Mouse (Mus musculus): ENCODE data around the gene C2.
"Not testable (repeated sequence)": the region's sequence is repeated elsewhere in the genome, so short reads cannot be mapped to it uniquely, and the experiment has no call there.

Gene C2

GRCm38 (mm10) chr17:34847192-34847591 is 50.9 kb downstream of the C2 start:
- in situ Hi-C loops (cut with MboI; ENCODE audit: unreplicated experiment in 2 of 2) = no loop called here

GRCm38 (mm10) chr17:34844884-34845283 is 53.2 kb downstream of the C2 start:
- in situ Hi-C loops (cut with MboI; ENCODE audit: unreplicated experiment in 2 of 2) = no loop called here

- in situ Hi-C loops (cut with MboI; ENCODE audit: unreplicated experiment in 2 of 2) = no loop called here
Observed at GRCm38 (mm10) chr17:34840736-34841307, 57.2 kb downstream of the C2 start.

GRCm38 (mm10) chr17:34838785-34839184 is 59.3 kb downstream of the C2 start:
- in situ Hi-C loops (cut with MboI; ENCODE audit: unreplicated experiment in 2 of 2) = no loop called here

- in situ Hi-C loops (cut with MboI; ENCODE audit: unreplicated experiment in 2 of 2) = no loop called here
Observed at GRCm38 (mm10) chr17:34837464-34838324, 60.4 kb downstream of the C2 start.

GRCm38 (mm10) chr17:34836856-34837221 is 61.2 kb downstream of the C2 start, which contains the start of the genes Stk19 and Dxo:
Stk19 (minus strand) TSS chr17:34836945.
Dxo (plus strand) TSS chr17:34837019.
- in situ Hi-C loops (cut with MboI; ENCODE audit: unreplicated experiment in 2 of 2) = no loop called here

GRCm38 (mm10) chr17:34836155-34836855 is 61.8 kb downstream of the C2 start:
- in situ Hi-C loops (cut with MboI; ENCODE audit: unreplicated experiment in 2 of 2) = no loop called here

GRCm38 (mm10) chr17:34830776-34831175 is 67.3 kb downstream of the C2 start:
- in situ Hi-C loops (cut with MboI; ENCODE audit: unreplicated experiment in 2 of 2) = not testable (repeated sequence)

GRCm38 (mm10) chr17:34814818-34815370 is 83.2 kb downstream of the C2 start:
- in situ Hi-C loops (cut with MboI; ENCODE audit: unreplicated experiment in 2 of 2) = loop anchor here (5.0 kb wide), 1 partner anchor 83 kb away; no protein-coding TSS in a partner anchor

- in situ Hi-C loops (cut with MboI; ENCODE audit: unreplicated experiment in 2 of 2) = loop anchor here (5.0 kb wide), 1 partner anchor 81 kb away; no protein-coding TSS in a partner anchor
Observed at GRCm38 (mm10) chr17:34813747-34814146, 84.3 kb downstream of the C2 start.
